Mouse (Mus musculus): ENCODE measurements around the gene Bri3. TPM values are rescaled to one million over a fixed set of nuclear protein-coding genes. Genes with fewer than 3 reads are reported as not detected.

Bri3 gene
- total and polyA plus RNA-seq, 2 experiments from 2014 or later: 19.4 to 124 TPM

GRCm38 (mm10) chr5:144479677-144480171 lies 235.5 kb downstream of the Bri3 start:
- H3K9ac ChIP-seq (replicated peaks; ENCODE audit: low read length, poor library complexity, severe bottlenecking): no peak overlapping the region
- ATAC-seq (ENCODE audit: low FRiP score) (no peak), DNase-seq (ENCODE audit: low spot score) (peak; percentile 13)
- no peak for TF ChIP-seq CTCF (IDR thresholded peaks at IDR 0.05)
- no peaks in the 10 kb centered on the region for H3K9me3 ChIP-seq (ENCODE audit: low read length)
- no peaks in the 10 kb centered on the region for H3K27me3 ChIP-seq (ENCODE audit: insufficient read depth, low read length)
- H3K4me2 ChIP-seq (ENCODE audit: low read depth, low read length, poor library complexity, severe bottlenecking): no peak overlapping the region
- WGBS: 39% methylated on average over 8 of the region's 8 CpGs
- H3K4me1 ChIP-seq (ENCODE audit: insufficient read depth, low read length): no peaks in the 10 kb centered on the region
- H3K27ac ChIP-seq (ENCODE audit: low read depth, low read length): no peak overlapping the region
- no peaks in the 10 kb centered on the region for H3K36me3 ChIP-seq (ENCODE audit: insufficient read depth, low read length)
- no peak overlapping the region for H3K4me3 ChIP-seq (ENCODE audit: low read depth, low read length)

GRCm38 (mm10) chr5:144483659-144484375 lies 239.6 kb downstream of the Bri3 start:
- H3K4me2 ChIP-seq (ENCODE audit: low read depth, low read length, poor library complexity, severe bottlenecking): no peak overlapping the region
- no peaks in the 10 kb centered on the region for H3K9me3 ChIP-seq (ENCODE audit: low read length)
- 37% methylated on average over 16 of the region's 16 CpGs for WGBS
- no peaks in the 10 kb centered on the region for H3K27me3 ChIP-seq (ENCODE audit: insufficient read depth, low read length)
- TF ChIP-seq CTCF (IDR thresholded peaks at IDR 0.05): no peak
- H3K4me1 ChIP-seq (ENCODE audit: insufficient read depth, low read length): no peaks in the 10 kb centered on the region
- no peak overlapping the region for H3K4me3 ChIP-seq (ENCODE audit: low read depth, low read length)
- no peak overlapping the region for H3K9ac ChIP-seq (replicated peaks; ENCODE audit: low read length, poor library complexity, severe bottlenecking)
- ATAC-seq (ENCODE audit: low FRiP score): 0 out of 2 replicates have a peak, but pooled peaks have one; percentile 20
- no peaks in the 10 kb centered on the region for H3K36me3 ChIP-seq (ENCODE audit: insufficient read depth, low read length)
- H3K27ac ChIP-seq (ENCODE audit: low read depth, low read length): no peak overlapping the region
- DNase-seq (ENCODE audit: low spot score): peak; percentile 25

DNA sequence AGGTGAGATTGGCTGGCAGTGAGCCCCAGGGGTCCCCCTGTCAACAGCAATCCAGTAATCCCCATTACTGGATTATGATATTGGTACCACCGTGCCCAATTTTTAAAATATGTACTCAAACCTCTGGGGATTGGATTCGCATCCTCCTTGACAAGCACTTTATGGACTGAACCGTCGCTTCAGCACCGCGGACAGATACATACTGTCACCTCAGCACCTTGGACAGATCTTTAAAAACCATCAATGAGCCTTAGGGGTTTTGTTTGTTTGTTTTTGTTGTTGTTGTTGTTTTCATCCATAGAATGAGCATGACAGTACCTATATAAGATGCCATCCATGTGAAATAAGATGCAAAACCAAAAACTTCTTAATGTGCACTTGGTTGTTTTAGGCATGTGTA lies 247.1 kb downstream of the Bri3 start:
- TF ChIP-seq CTCF (IDR thresholded peaks at IDR 0.05): no peak
- Histone ChIP-seq H3K9me3 (ENCODE audit: low read length) (no peaks in the 10 kb centered on the region), H3K4me3 (ENCODE audit: low read depth, low read length) (no peak overlapping the region), H3K9ac (replicated peaks; ENCODE audit: low read length, poor library complexity, severe bottlenecking) (no peak overlapping the region), H3K4me1 (ENCODE audit: insufficient read depth, low read length) (no peaks in the 10 kb centered on the region), H3K36me3 (ENCODE audit: insufficient read depth, low read length) (no peaks in the 10 kb centered on the region), H3K27me3 (ENCODE audit: insufficient read depth, low read length) (no peaks in the 10 kb centered on the region), H3K27ac (ENCODE audit: low read depth, low read length) (no peak overlapping the region), H3K4me2 (ENCODE audit: low read depth, low read length, poor library complexity, severe bottlenecking) (no peak overlapping the region)
- WGBS: 25% methylated on average over 6 of the region's 6 CpGs
- ATAC-seq (ENCODE audit: low FRiP score) (no peak), DNase-seq (ENCODE audit: low spot score) (no peak)

Other genes with a start within 250 kb of the Bri3 start
- gene Ccz1, start 229.6 kb upstream of the Bri3 start, total RNA-seq (2014; rRNA removed): 46.9 and 72.6 TPM in 2 replicates
- 69.3 and 70.3 TPM in 2 replicates for gene Ccz1, start 229.6 kb upstream of the Bri3 start, polyA plus RNA-seq (2015; fragmentation: Nextera tagmentation; extraction: Ambion mirVana)
- gene Ocm, start 217.8 kb upstream of the Bri3 start, total RNA-seq (2014; rRNA removed): not detected in 2 replicates
- 0.25 and 0.43 TPM in 2 replicates for gene Ocm, start 217.8 kb upstream of the Bri3 start, polyA plus RNA-seq (2015; fragmentation: Nextera tagmentation; extraction: Ambion mirVana)
- gene Lmtk2, start 144.0 kb upstream of the Bri3 start, total RNA-seq (2014; rRNA removed): 67.2 and 69.9 TPM in 2 replicates
- 7.1 and 7.3 TPM in 2 replicates for gene Lmtk2, start 144.0 kb upstream of the Bri3 start, polyA plus RNA-seq (2015; fragmentation: Nextera tagmentation; extraction: Ambion mirVana)
- 0.09 TPM in 1 of 2 replicates, not detected in the other for gene Bhlha15, start 54.2 kb upstream of the Bri3 start, total RNA-seq (2014; rRNA removed)
- gene Bhlha15, start 54.2 kb upstream of the Bri3 start, polyA plus RNA-seq (2015; fragmentation: Nextera tagmentation; extraction: Ambion mirVana): 0.06 and 0.09 TPM in 2 replicates
- gene Tecpr1, start 20.8 kb upstream of the Bri3 start, total RNA-seq (2014; rRNA removed): 65.4 and 68.4 TPM in 2 replicates
- 36.0 and 37.3 TPM in 2 replicates for gene Tecpr1, start 20.8 kb upstream of the Bri3 start, polyA plus RNA-seq (2015; fragmentation: Nextera tagmentation; extraction: Ambion mirVana)
- 0.14 and 0.44 TPM in 2 replicates for gene Baiap2l1, start 113.7 kb downstream of the Bri3 start, total RNA-seq (2014; rRNA removed)
- 0.66 and 0.80 TPM in 2 replicates for gene Baiap2l1, start 113.7 kb downstream of the Bri3 start, polyA plus RNA-seq (2015; fragmentation: Nextera tagmentation; extraction: Ambion mirVana)

All from midbrain, postnatal 0 days (tissue).